Mouse (Mus musculus): Measurements from ENCODE around the gene Srpr. TPM values are rescaled to one million over a fixed set of nuclear protein-coding genes. Genes with fewer than 3 reads are reported as not detected.
A peak's percentile ranks its signal among the peaks of the same experiment; 100 is the strongest.

Srpr gene
- polyA plus RNA-seq, 1 experiment from 2014 or later = 91.2 TPM

DNA sequence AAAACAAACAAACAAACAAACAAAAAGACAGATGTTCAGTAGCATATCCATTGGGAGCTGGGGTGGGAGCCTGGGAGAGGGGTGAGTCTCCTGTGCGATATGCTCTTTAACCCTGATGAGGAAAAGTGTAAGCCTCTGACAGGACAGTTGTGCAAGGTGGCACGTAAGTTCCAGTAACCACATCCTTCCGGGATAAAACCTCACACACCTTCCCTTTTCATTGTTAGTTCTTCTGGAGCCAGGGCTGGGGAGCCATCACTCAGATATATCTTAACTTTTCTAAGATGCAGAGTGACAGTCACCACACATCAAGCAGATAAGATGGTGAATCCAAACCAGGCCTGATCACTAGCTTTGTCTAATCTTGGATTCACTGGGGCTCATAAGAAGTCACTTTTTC is 5.9 kb upstream of the Srpr start:
- ATAC-seq (ENCODE audit: low FRiP score, low read depth) = no peak
- Histone ChIP-seq H3K4me1 (peaks cover 4% of the 10 kb centered on the region; the same call in 1 of the 2 replicates), H3K9ac (replicated peaks) (no peak overlapping the region), H3K36me3 (peaks cover 5% of the 10 kb centered on the region; the same call in 1 of the 2 replicates), H3K4me3 (no peak overlapping the region), H3K27ac (replicated peaks) (no peak overlapping the region), H3K9me3 (no peaks in the 10 kb centered on the region), H3K27me3 (no peaks in the 10 kb centered on the region), H3K4me2 (replicated peaks) (no peak overlapping the region)
- 96% methylated on average over 3 of the region's 3 CpGs for WGBS

DNA sequence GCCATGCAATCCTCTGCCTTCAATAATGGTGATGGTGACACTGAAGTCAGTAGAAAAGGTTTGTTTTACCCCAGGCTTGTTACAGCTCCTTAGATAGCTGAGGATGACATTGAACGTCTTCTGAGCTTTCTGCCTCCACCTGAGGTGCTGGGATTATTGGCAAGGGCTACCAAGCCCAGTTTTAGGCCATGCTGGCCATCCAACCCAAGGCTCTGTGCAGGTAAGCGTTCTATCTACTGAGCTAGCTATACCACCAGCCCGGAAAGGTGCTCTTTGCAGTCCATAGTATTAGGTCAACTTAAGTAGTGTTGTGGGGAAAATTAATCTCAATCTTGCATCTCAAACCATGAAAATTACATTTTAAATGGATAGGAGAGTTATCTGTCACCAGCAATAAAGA is 2.4 kb upstream of the Srpr start:
- Histone ChIP-seq H3K27ac (replicated peaks) (no peak overlapping the region), H3K27me3 (no peaks in the 10 kb centered on the region), H3K36me3 (no peaks in the 10 kb centered on the region), H3K4me3 (no peak overlapping the region), H3K9me3 (no peaks in the 10 kb centered on the region), H3K4me1 (peaks cover 17% of the 10 kb centered on the region), H3K9ac (replicated peaks) (no peak overlapping the region), H3K4me2 (replicated peaks) (no peak overlapping the region)
- WGBS = 90% methylated on average over 3 of the region's 3 CpGs
- ATAC-seq (ENCODE audit: low FRiP score, low read depth) = no peak

DNA sequence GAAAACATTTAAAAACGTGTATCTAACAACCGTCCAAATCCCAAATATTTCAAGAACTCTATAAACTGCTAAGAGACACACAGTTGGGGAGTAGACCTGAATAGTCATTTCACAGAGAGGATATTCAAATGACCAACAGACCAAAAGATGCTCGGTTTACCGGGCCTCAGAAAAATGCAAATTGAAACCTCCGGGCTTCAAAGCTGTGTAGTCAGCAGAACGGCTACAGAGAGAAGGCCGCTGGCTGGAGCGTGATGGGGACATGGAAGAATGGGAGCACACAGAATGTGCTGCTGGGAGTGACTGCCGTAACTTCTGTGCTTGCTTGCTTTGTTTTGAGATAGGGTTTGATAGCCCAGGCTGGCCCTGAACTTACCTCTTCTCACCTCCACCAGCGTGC is 1.6 kb upstream of the Srpr start:
- H3K27ac ChIP-seq (replicated peaks) = no peak overlapping the region
- no peaks in the 10 kb centered on the region for H3K27me3 ChIP-seq
- H3K4me3 ChIP-seq = no peak overlapping the region
- H3K36me3 ChIP-seq = no peaks in the 10 kb centered on the region
- no peak for ATAC-seq (ENCODE audit: low FRiP score, low read depth)
- WGBS = 79% methylated on average over 10 of the region's 10 CpGs
- H3K9me3 ChIP-seq = no peaks in the 10 kb centered on the region
- peaks cover 17% of the 10 kb centered on the region for H3K4me1 ChIP-seq
- H3K9ac ChIP-seq (replicated peaks) = no peak overlapping the region
- no peak overlapping the region for H3K4me2 ChIP-seq (replicated peaks)

DNA sequence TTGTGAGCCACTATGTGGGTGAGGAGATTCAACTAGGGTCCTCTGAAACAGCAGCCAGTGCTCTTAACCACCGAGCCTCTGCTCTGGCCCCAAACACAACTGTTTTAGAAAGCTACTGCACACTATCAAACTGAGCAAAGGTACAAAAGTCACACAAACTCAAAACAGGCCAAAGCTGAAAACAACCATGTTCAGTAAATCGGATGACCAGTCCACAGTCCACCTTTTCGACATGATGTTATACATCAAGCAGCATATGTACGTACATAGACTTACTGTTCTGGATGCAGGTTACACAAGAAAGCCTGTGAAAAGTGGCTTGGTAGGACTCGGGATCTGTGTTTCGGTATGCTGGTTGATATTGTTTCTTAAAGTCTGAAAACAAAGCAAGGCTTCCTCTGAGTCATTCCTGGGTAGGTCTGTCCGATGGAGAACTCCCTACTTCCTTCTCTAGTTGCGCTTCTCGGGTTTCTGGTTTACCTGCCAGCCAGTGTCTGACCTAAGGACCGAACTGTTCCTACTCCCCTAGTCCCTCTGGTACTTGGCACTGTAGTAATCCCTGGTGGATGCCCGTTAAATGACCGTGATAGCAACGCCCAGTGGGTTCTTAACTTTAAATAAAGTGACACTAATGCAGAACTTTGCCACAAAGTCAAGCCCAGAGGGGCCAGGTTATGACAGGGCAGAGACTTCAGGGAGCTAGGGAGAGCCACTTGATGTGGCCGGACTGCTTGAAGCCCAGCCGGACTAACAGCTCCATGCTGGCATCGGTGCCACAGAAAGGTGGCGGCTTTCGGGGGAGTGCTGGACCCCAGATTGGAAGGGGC is 817 bp upstream of the Srpr start:
- Histone ChIP-seq H3K9me3 (no peaks in the 10 kb centered on the region), H3K36me3 (no peaks in the 10 kb centered on the region), H3K4me2 (replicated peaks) (peak overlapping the region; percentile 77), H3K27me3 (no peaks in the 10 kb centered on the region), H3K4me1 (peaks cover 17% of the 10 kb centered on the region), H3K4me3 (peak overlapping the region; percentile 71), H3K27ac (replicated peaks) (0 out of 2 replicates have a peak overlapping the region, but pooled peaks have one; percentile 52), H3K9ac (replicated peaks) (peak overlapping the region; percentile 72)
- 27% methylated on average over 18 of the region's 18 CpGs for WGBS
- peak; percentile 81 for ATAC-seq (ENCODE audit: low FRiP score, low read depth)

DNA sequence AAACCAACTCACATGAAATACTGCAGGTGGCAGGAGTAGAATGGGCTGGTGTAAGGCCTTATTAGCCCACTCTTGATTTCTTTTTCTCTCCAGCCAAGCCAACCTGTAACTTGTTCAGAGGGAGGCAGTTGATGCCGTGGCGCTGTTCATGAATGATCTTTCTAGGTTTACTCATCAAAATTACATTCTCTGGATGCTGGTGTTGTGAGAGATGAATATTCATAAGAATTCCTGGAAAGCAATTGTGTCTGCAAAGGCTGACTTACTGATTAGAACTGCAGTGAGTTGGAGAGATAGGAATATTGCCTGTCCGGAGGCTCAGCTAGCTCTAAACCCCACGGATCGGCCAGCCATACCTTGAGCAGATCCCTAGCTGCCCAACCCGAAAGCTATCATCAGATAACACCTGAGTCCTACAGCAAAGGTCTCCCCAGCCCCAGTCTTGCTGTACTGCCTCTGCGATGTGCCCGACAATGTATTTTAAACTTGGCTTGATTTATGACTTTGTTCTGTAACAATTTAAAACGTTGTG is 620 bp downstream of the Srpr start:
- H3K4me3 ChIP-seq = peak overlapping the region; percentile 71
- no peaks in the 10 kb centered on the region for H3K9me3 ChIP-seq
- peak overlapping the region; percentile 77 for H3K4me2 ChIP-seq (replicated peaks)
- H3K27me3 ChIP-seq = no peaks in the 10 kb centered on the region
- peaks cover 13% of the 10 kb centered on the region for H3K36me3 ChIP-seq
- H3K27ac ChIP-seq (replicated peaks) = no peak overlapping the region
- no peak for ATAC-seq (ENCODE audit: low FRiP score, low read depth)
- 66% methylated on average over 9 of the region's 9 CpGs for WGBS
- peak overlapping the region; percentile 72; the same call in 1 of the 2 replicates for H3K9ac ChIP-seq (replicated peaks)
- peaks cover 17% of the 10 kb centered on the region for H3K4me1 ChIP-seq

DNA sequence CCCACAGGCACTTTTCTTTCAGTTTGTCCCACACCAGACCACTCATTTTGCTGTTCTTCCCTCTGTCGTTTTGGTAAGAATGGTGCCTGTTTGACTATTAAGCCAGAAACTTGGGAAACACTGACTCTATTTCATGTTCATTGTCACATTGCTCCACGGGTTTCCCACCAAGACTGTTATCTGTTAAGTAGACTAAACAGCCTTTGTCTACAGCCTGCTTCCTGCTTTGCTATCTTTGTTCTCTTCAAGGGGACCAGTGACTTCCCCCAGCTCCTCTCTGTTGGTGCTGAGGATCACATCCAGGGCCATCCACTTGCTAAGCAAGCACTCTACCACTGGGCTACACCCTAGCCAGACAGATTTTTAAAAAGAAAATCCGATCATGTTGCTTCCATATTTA is 3.6 kb downstream of the Srpr start:
- Histone ChIP-seq H3K4me2 (replicated peaks) (no peak overlapping the region), H3K4me1 (peaks cover 17% of the 10 kb centered on the region), H3K36me3 (peaks cover 41% of the 10 kb centered on the region), H3K27ac (replicated peaks) (no peak overlapping the region), H3K4me3 (no peak overlapping the region), H3K9ac (replicated peaks) (no peak overlapping the region), H3K9me3 (no peaks in the 10 kb centered on the region), H3K27me3 (no peaks in the 10 kb centered on the region)
- WGBS = 78% methylated on average over 3 of the region's 3 CpGs
- no peak for ATAC-seq (ENCODE audit: low FRiP score, low read depth)

DNA sequence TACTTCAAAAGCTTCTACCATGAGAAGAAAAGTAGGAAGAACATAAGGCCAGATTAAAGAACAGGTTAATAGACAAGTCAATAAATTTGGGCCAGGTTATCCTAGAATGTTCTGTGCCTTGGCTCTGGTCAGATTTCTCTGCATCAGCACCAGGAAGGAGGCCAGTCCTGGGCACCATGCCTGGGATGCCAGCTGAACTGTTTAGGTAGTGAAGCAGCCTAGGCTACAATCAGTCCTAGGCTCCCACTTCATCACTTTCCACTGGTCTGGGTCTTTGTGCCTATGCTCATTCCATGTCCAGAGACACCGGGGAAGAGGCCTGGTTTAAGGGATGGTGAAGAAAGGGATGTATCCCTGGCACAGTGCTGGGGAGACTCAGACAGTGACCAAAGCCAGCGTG is 4.4 kb downstream of the Srpr start:
- no peak for ATAC-seq (ENCODE audit: low FRiP score, low read depth)
- H3K4me3 ChIP-seq = no peak overlapping the region
- peaks cover 41% of the 10 kb centered on the region for H3K36me3 ChIP-seq
- no peak overlapping the region for H3K9ac ChIP-seq (replicated peaks)
- H3K4me1 ChIP-seq = peaks cover 9% of the 10 kb centered on the region; the same call in 1 of the 2 replicates
- H3K27me3 ChIP-seq = no peaks in the 10 kb centered on the region
- H3K4me2 ChIP-seq (replicated peaks) = no peak overlapping the region
- H3K9me3 ChIP-seq = no peaks in the 10 kb centered on the region
- no peak overlapping the region for H3K27ac ChIP-seq (replicated peaks)
- WGBS = 97% methylated on average over 2 of the region's 2 CpGs

DNA sequence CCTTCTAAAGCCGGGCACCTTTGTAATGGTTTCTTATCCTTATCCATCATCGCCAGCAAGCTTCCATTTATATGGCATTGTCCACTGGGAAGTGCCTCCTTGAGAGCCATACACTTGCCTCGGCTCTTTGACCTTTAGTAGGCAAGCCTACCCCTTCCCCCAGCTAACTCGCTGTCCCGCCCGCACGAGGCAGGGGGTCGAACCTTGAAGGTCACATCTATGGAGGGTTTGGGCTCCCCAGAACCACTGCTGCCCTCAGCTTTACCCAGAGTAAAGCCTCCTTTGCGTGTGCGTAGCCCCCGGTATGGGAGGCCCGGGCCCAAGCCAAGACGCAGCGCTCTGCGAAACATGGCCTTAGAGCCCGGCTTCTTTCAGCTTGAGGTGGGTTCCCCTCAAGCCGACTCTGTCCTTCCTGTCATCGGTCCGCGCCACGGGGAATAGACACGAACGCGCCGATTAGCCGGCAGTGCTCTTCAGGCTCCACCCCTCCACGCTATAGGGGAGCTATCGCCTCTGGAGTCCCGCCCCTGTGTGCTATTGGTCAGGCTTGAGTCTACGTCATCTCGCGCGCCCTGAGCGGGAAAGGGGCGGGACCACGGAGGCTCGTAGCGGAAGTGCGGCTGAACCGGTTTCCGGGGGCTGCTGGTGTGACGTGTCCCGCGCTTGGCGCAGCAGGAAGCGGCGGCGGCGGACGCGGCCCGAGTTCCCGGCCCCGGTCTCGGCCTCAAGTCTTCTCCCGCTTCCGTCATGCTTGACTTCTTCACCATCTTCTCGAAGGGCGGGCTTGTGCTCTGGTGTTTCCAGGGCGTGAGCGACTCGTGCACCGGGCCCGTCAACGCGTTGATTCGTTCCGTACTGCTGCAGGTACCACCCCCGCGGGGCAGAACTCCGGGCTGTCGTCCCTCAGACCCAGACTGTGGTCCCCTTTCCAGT is 10.8 kb downstream of the Srpr start, which contains the start of gene Foxred1:
Gene Foxred1 (minus strand): TSS at position 514 of the 933 bp plus-strand sequence.
- WGBS = under 1% methylated on average over 72 of the region's 72 CpGs
- peak; percentile 100 for ATAC-seq (ENCODE audit: low FRiP score, low read depth)
- Histone ChIP-seq H3K27ac (replicated peaks) (peak within 1 kb of the TSS; percentile 89), H3K9ac (replicated peaks) (peak within 1 kb of the TSS; percentile 85), H3K9me3 (no peaks in the 10 kb centered on the region), H3K27me3 (no peaks in the 10 kb centered on the region), H3K4me3 (peak within 1 kb of the TSS; percentile 87), H3K4me2 (replicated peaks) (peak within 1 kb of the TSS; percentile 91), H3K4me1 (peaks cover 16% of the 10 kb centered on the region), H3K36me3 (peaks cover 58% of the 10 kb centered on the region)

DNA sequence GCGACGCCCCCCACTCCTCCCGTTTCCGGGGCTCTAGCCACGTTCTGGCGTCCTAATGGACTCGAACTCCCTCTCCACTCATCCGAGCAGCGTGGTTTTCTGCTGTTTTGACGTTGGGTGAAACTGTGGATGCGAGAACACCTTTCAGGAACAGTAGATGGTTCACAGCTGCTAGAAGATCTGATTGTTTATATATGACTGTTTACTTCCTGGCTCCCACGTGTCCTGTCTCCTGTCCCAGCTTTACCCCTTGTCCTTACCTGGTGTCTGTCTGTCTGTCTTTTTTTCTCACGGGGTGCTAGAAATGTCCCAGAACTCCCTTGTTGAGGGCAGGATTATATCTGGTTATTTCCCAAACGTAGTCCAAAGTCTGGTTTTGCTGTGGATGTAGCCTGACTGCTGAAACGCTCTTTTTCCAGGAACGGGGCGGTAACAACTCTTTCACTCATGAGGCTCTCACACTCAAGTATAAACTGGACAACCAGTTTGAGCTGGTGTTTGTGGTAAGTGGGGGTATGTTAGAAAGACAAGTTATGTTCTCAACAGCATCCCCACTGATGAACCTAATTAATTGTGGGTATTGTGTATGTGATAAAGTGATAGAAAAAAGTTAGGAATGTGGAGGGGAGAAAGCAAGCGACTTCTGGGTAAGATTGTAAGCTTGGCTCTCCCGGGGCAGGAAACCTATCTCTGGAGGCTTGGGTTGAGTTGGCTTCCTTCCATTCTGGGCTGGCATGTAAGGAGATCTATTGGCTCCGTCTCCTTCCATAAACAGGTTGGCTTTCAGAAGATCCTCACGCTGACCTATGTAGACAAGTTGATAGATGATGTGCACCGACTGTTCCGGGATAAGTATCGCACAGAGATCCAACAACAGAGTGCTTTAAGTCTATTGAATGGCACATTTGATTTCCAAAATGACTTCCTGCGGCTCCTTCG is 11.9 kb downstream of the Srpr start:
- Histone ChIP-seq H3K4me2 (replicated peaks) (peak overlapping the region; percentile 91), H3K36me3 (peaks cover 57% of the 10 kb centered on the region), H3K27ac (replicated peaks) (peak overlapping the region; percentile 58; the same call in 1 of the 2 replicates), H3K9ac (replicated peaks) (peak overlapping the region; percentile 80), H3K4me3 (peak overlapping the region; percentile 87), H3K4me1 (peaks cover 16% of the 10 kb centered on the region), H3K27me3 (no peaks in the 10 kb centered on the region), H3K9me3 (no peaks in the 10 kb centered on the region)
- ATAC-seq (ENCODE audit: low FRiP score, low read depth) = no peak
- WGBS = 38% methylated on average over 26 of the region's 26 CpGs

DNA sequence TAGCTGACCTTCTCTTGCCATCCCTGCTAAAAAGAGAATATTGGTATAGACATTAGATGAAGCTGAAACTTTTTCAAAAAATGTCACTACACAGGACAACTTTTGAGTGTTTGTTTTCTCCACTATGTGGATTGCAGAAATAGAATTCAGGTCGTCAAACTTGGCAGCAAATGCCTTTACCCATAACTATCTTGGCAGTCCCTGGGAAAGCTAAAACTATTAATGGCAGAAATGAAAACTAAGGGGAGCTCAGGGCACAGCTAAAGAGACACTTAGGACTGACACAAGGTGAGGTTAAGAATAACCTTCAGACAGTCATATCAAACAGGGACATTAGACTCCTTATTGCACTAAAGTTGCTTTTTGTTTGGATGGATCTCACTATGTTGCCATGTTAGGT is 18.0 kb downstream of the Srpr start:
- H3K36me3 ChIP-seq = peaks cover 87% of the 10 kb centered on the region
- H3K27ac ChIP-seq (replicated peaks) = no peak overlapping the region
- H3K4me2 ChIP-seq (replicated peaks) = no peak overlapping the region
- H3K4me1 ChIP-seq = no peaks in the 10 kb centered on the region
- ATAC-seq (ENCODE audit: low FRiP score, low read depth) = no peak
- H3K27me3 ChIP-seq = no peaks in the 10 kb centered on the region
- H3K9ac ChIP-seq (replicated peaks) = no peak overlapping the region
- H3K4me3 ChIP-seq = no peak overlapping the region
- H3K9me3 ChIP-seq = no peaks in the 10 kb centered on the region
- 87% methylated on average over 1 of the region's 1 CpGs for WGBS

DNA sequence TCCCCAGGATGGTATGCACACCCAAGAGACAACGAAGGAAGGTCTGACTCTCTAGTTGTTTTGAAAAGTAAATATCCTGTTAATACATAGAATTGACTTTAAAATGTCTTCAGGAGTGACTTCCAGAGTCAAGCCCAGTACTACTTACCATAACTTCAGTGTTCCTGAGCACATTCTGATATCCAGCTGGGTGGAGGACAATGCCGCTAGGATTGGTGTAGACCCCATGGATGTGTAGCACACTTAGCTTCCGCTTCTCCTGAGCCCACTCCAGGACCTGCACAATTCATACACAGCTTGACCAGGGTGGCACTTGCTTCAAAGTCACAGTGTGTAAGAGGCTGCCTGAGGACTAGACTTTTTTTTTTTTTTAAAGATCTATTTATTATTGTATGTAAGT is 23.5 kb downstream of the Srpr start:
- Histone ChIP-seq H3K4me3 (no peak overlapping the region), H3K27me3 (no peaks in the 10 kb centered on the region), H3K9me3 (no peaks in the 10 kb centered on the region), H3K9ac (replicated peaks) (no peak overlapping the region), H3K36me3 (peaks cover 60% of the 10 kb centered on the region), H3K27ac (replicated peaks) (no peak overlapping the region), H3K4me2 (replicated peaks) (no peak overlapping the region), H3K4me1 (no peaks in the 10 kb centered on the region)
- ATAC-seq (ENCODE audit: low FRiP score, low read depth) = no peak
- 97% methylated on average over 3 of the region's 3 CpGs for WGBS
